Mouse (Mus musculus) midbrain, embryonic 12.5 days (tissue): ENCODE data around the gene Ptprd. TPM values are rescaled to one million over a fixed set of nuclear protein-coding genes. Genes with fewer than 3 reads are reported as not detected.

ENCODE experiments used
- ATAC-seq: fragments of 200-750 bp; cut with Nextera tagmentation; 2 replicates; pipeline ENCODE4 v1.8.0; 2017; ENCODE audit warnings: low read depth, moderate TSS enrichment, moderate library complexity; ENCODE audit not compliant: low FRiP score
- H3K27ac ChIP-seq: fragments of 300-500 bp; sonication (generic); replicated peaks from 2 replicates; pipeline ENCODE4 v1.5.1; 2016; ENCODE audit warnings: mild to moderate bottlenecking
- H3K27me3 ChIP-seq: fragments of 300-500 bp; sonication (generic); 2 replicates; pipeline ENCODE4 v1.6.1; 2016; ENCODE audit warnings: mild to moderate bottlenecking
- H3K36me3 ChIP-seq: fragments of 300-500 bp; sonication (generic); 2 replicates; pipeline ENCODE4 v1.6.1; 2016
- H3K4me1 ChIP-seq: fragments of 300-500 bp; sonication (generic); 2 replicates; pipeline ENCODE4 v1.6.1; 2016
- H3K4me2 ChIP-seq: fragments of 300-500 bp; sonication (generic); replicated peaks from 2 replicates; pipeline ENCODE4 v1.6.1; 2016; ENCODE audit warnings: mild to moderate bottlenecking, moderate library complexity
- H3K4me3 ChIP-seq: fragments of 300-500 bp; sonication (generic); 2 replicates; pipeline ENCODE4 v1.5.1; 2016; ENCODE audit warnings: mild to moderate bottlenecking
- H3K9ac ChIP-seq: fragments of 300-500 bp; sonication (generic); replicated peaks from 2 replicates; pipeline ENCODE4 v1.6.1; 2016; ENCODE audit warnings: mild to moderate bottlenecking, moderate library complexity
- H3K9me3 ChIP-seq: fragments of 300-500 bp; sonication (generic); 2 replicates; pipeline ENCODE4 v1.6.1; 2016; ENCODE audit warnings: mild to moderate bottlenecking
- WGBS: fragments of 180-500 bp; shearing (Covaris S2); methylation state at CpG from one replicate; pipeline ENCODE4 v1.1.7; 2016; 5-methylcytosine and 5-hydroxymethylcytosine counted together
- polyA plus RNA-seq: library from polyadenylated mRNA; unstranded; fragments of >200 nt; fragmentation: Nextera tagmentation; extraction: Ambion mirVana; gene quantifications from 2 replicates; pipeline ENCODE4 v1.2.1, GENCODE M21; 2016

The Ptprd gene
- polyA plus RNA-seq, 1 experiment from 2014 or later, result 37.5 TPM

- Histone ChIP-seq H3K9ac (no peak overlapping the region), H3K36me3 (no peaks in the 10 kb centered on the region), H3K27me3 (no peaks in the 10 kb centered on the region), H3K4me3 (no peak overlapping the region), H3K9me3 (0 out of 2 replicates have a peak, but pooled peaks cover 3% of the 10 kb centered on the region), H3K4me1 (peaks cover 3% of the 10 kb centered on the region; the same call in 1 of the 2 replicates), H3K27ac (0 out of 2 replicates have a peak overlapping the region, but pooled peaks have one; percentile 20), H3K4me2 (no peak overlapping the region)
- ATAC-seq, result no peak
- WGBS, result 68% methylated on average over 8 of the region's 8 CpGs
Observed at GRCm38 (mm10) chr4:76351201-76351979, 1860.4 kb downstream of the Ptprd start.

GRCm38 (mm10) chr4:76350241-76350962 lies 1861.4 kb downstream of the Ptprd start:
- H3K4me3 ChIP-seq, result no peak overlapping the region
- WGBS, result 58% methylated on average over 3 of the region's 3 CpGs
- H3K4me1 ChIP-seq, result peaks cover 3% of the 10 kb centered on the region; the same call in 1 of the 2 replicates

GRCm38 (mm10) chr4:76344059-76344458 lies 1867.7 kb downstream of the Ptprd start:
- Histone ChIP-seq H3K4me2 (no peak overlapping the region), H3K9me3 (no peaks in the 10 kb centered on the region), H3K9ac (no peak overlapping the region), H3K4me1 (no peaks in the 10 kb centered on the region), H3K36me3 (no peaks in the 10 kb centered on the region), H3K27me3 (no peaks in the 10 kb centered on the region), H3K27ac (no peak overlapping the region), H3K4me3 (no peak overlapping the region)
- 62% methylated on average over 3 of the region's 3 CpGs for WGBS
- no peak for ATAC-seq

More at GRCm38 (mm10) chr4:76350241-76350962, 1861.4 kb downstream of the Ptprd start:
- H3K4me2 ChIP-seq, result no peak overlapping the region
- no peak overlapping the region for H3K27ac ChIP-seq
- 0 out of 2 replicates have a peak, but pooled peaks cover 3% of the 10 kb centered on the region for H3K9me3 ChIP-seq
- ATAC-seq, result no peak
- H3K9ac ChIP-seq, result no peak overlapping the region
- no peaks in the 10 kb centered on the region for H3K36me3 ChIP-seq
- H3K27me3 ChIP-seq, result no peaks in the 10 kb centered on the region

- Histone ChIP-seq H3K9me3 (no peaks in the 10 kb centered on the region), H3K36me3 (no peaks in the 10 kb centered on the region), H3K27me3 (no peaks in the 10 kb centered on the region), H3K4me1 (no peaks in the 10 kb centered on the region), H3K27ac (no peak overlapping the region), H3K4me2 (no peak overlapping the region), H3K9ac (no peak overlapping the region), H3K4me3 (no peak overlapping the region)
- WGBS, result 80% methylated on average over 1 of the region's 1 CpGs
- no peak for ATAC-seq
Observed at GRCm38 (mm10) chr4:76337926-76338325, 1873.8 kb downstream of the Ptprd start.

GRCm38 (mm10) chr4:76327346-76327745 lies 1884.4 kb downstream of the Ptprd start:
- Histone ChIP-seq H3K4me2 (peak overlapping the region; percentile 22), H3K36me3 (no peaks in the 10 kb centered on the region), H3K4me1 (peaks cover 15% of the 10 kb centered on the region), H3K27ac (peak overlapping the region; percentile 31; the same call in 1 of the 2 replicates), H3K9ac (no peak overlapping the region), H3K27me3 (no peaks in the 10 kb centered on the region), H3K4me3 (no peak overlapping the region), H3K9me3 (no peaks in the 10 kb centered on the region)
- peak; percentile 75 for ATAC-seq
- 11% methylated on average over 11 of the region's 11 CpGs for WGBS

GRCm38 (mm10) chr4:76325646-76326045 lies 1886.1 kb downstream of the Ptprd start:
- H3K9ac ChIP-seq, result no peak overlapping the region
- 81% methylated on average over 3 of the region's 3 CpGs for WGBS
- peaks cover 15% of the 10 kb centered on the region for H3K4me1 ChIP-seq
- H3K27ac ChIP-seq, result no peak overlapping the region
- H3K36me3 ChIP-seq, result no peaks in the 10 kb centered on the region
- no peak overlapping the region for H3K4me2 ChIP-seq
- no peaks in the 10 kb centered on the region for H3K27me3 ChIP-seq
- H3K4me3 ChIP-seq, result no peak overlapping the region
- no peaks in the 10 kb centered on the region for H3K9me3 ChIP-seq
- ATAC-seq, result no peak

GRCm38 (mm10) chr4:76324928-76325327 lies 1886.8 kb downstream of the Ptprd start:
- H3K4me3 ChIP-seq, result no peak overlapping the region
- no peaks in the 10 kb centered on the region for H3K27me3 ChIP-seq
- no peak overlapping the region for H3K9ac ChIP-seq
- H3K9me3 ChIP-seq, result no peaks in the 10 kb centered on the region
- no peak overlapping the region; the same call in 1 of the 2 replicates for H3K27ac ChIP-seq
- H3K36me3 ChIP-seq, result no peaks in the 10 kb centered on the region
- ATAC-seq, result no peak
- 65% methylated on average over 10 of the region's 10 CpGs for WGBS
- no peak overlapping the region for H3K4me2 ChIP-seq
- peaks cover 15% of the 10 kb centered on the region for H3K4me1 ChIP-seq

GRCm38 (mm10) chr4:76324509-76324908 lies 1887.3 kb downstream of the Ptprd start:
- WGBS, result 64% methylated on average over 5 of the region's 5 CpGs

GRCm38 (mm10) chr4:76319874-76320273 lies 1891.9 kb downstream of the Ptprd start:
- 78% methylated on average over 4 of the region's 4 CpGs for WGBS
- H3K9ac ChIP-seq, result no peak overlapping the region
- H3K4me2 ChIP-seq, result no peak overlapping the region
- ATAC-seq, result no peak
- H3K9me3 ChIP-seq, result no peaks in the 10 kb centered on the region
- H3K27me3 ChIP-seq, result no peaks in the 10 kb centered on the region
- H3K4me1 ChIP-seq, result peaks cover 2% of the 10 kb centered on the region; the same call in 1 of the 2 replicates
- no peak overlapping the region for H3K27ac ChIP-seq
- H3K4me3 ChIP-seq, result no peak overlapping the region
- H3K36me3 ChIP-seq, result no peaks in the 10 kb centered on the region

More at GRCm38 (mm10) chr4:76324509-76324908, 1887.3 kb downstream of the Ptprd start:
- Histone ChIP-seq H3K9me3 (no peaks in the 10 kb centered on the region), H3K4me2 (no peak overlapping the region), H3K36me3 (no peaks in the 10 kb centered on the region), H3K9ac (no peak overlapping the region), H3K4me1 (peaks cover 15% of the 10 kb centered on the region), H3K4me3 (no peak overlapping the region), H3K27me3 (no peaks in the 10 kb centered on the region), H3K27ac (no peak overlapping the region)
- no peak for ATAC-seq

- ATAC-seq, result no peak
- no peaks in the 10 kb centered on the region for H3K36me3 ChIP-seq
Observed at GRCm38 (mm10) chr4:76315977-76316376, 1895.8 kb downstream of the Ptprd start.

GRCm38 (mm10) chr4:76313749-76314148 lies 1898.0 kb downstream of the Ptprd start:
- ATAC-seq, result no peak

More at GRCm38 (mm10) chr4:76315977-76316376, 1895.8 kb downstream of the Ptprd start:
- 94% methylated on average over 2 of the region's 2 CpGs for WGBS
- Histone ChIP-seq H3K27ac (no peak overlapping the region), H3K9ac (no peak overlapping the region), H3K4me3 (no peak overlapping the region), H3K4me2 (no peak overlapping the region), H3K4me1 (peaks cover 5% of the 10 kb centered on the region), H3K9me3 (no peaks in the 10 kb centered on the region), H3K27me3 (no peaks in the 10 kb centered on the region)

GRCm38 (mm10) chr4:76312593-76312992 lies 1899.2 kb downstream of the Ptprd start:
- Histone ChIP-seq H3K4me2 (no peak overlapping the region), H3K36me3 (no peaks in the 10 kb centered on the region), H3K9ac (no peak overlapping the region), H3K4me1 (peaks cover 5% of the 10 kb centered on the region), H3K27me3 (no peaks in the 10 kb centered on the region), H3K9me3 (no peaks in the 10 kb centered on the region), H3K27ac (no peak overlapping the region), H3K4me3 (no peak overlapping the region)
- WGBS, result 88% methylated on average over 3 of the region's 3 CpGs
- ATAC-seq, result no peak

More at GRCm38 (mm10) chr4:76313749-76314148, 1898.0 kb downstream of the Ptprd start:
- no peak overlapping the region for H3K9ac ChIP-seq
- H3K36me3 ChIP-seq, result no peaks in the 10 kb centered on the region
- no peak overlapping the region for H3K4me3 ChIP-seq
- 83% methylated on average over 3 of the region's 3 CpGs for WGBS
- H3K27me3 ChIP-seq, result no peaks in the 10 kb centered on the region
- 0 out of 2 replicates have a peak overlapping the region, but pooled peaks have one; percentile 40 for H3K27ac ChIP-seq
- no peak overlapping the region for H3K4me2 ChIP-seq
- no peaks in the 10 kb centered on the region for H3K9me3 ChIP-seq
- H3K4me1 ChIP-seq, result peaks cover 5% of the 10 kb centered on the region
